In genomic region chr10:61072324-61072723, GRCm38 (mm10) we compare ENCODE assay signal across 8 mouse cellular contexts. TPM values are rescaled to one million over a fixed set of nuclear protein-coding genes. Genes with fewer than 3 reads are reported as not detected.
DNase-seq lines count a peak whose midpoint lies in the region; ATAC-seq and TF ChIP-seq lines count a peak whose summit lies in the region.

No protein-coding gene starts in this region.

- no peak for TF ChIP-seq POLR2A in kidney, adult 2 months (IDR thresholded peaks at IDR 0.05; ENCODE audit: low read depth, low read length)

- H3K9me3 ChIP-seq in kidney, embryonic 15.5 days (replicated peaks) = no peaks in the 10 kb centered on the region
- no peaks in the 10 kb centered on the region for H3K9me3 ChIP-seq in liver, embryonic 13.5 days (replicated peaks)

- no peak overlapping the region for H3K27ac ChIP-seq in kidney, adult 2 months (ENCODE audit: insufficient read depth, low read depth, low read length)
- no peak overlapping the region for H3K27ac ChIP-seq in kidney, embryonic 15.5 days
- no peak overlapping the region for H3K27ac ChIP-seq in liver, embryonic 13.5 days

- WGBS in kidney, adult 2 months = 15% methylated on average over 16 of the region's 16 CpGs
- 11% methylated on average over 16 of the region's 16 CpGs for WGBS in kidney, embryonic 15.5 days
- WGBS in liver, embryonic 13.5 days (ENCODE audit: insufficient replicate concordance) = 11% methylated on average over 16 of the region's 16 CpGs

- H3K4me2 ChIP-seq in kidney, embryonic 15.5 days = no peak overlapping the region
- no peak overlapping the region for H3K4me2 ChIP-seq in liver, embryonic 13.5 days

- H3K9ac ChIP-seq in kidney, embryonic 15.5 days = no peak overlapping the region
- no peak overlapping the region for H3K9ac ChIP-seq in liver, embryonic 13.5 days

- TF ChIP-seq CTCF in kidney, adult 2 months (conservative IDR thresholded peaks at IDR 0.05; ENCODE audit: insufficient read depth, insufficient read length, low read depth, low read length) = peak; percentile 75

- H3K4me1 ChIP-seq in kidney, adult 2 months (ENCODE audit: control insufficient read depth, insufficient read depth, low read length) = no peaks in the 10 kb centered on the region
- H3K4me1 ChIP-seq in kidney, embryonic 15.5 days = peaks cover 21% of the 10 kb centered on the region
- H3K4me1 ChIP-seq in liver, embryonic 13.5 days (replicated peaks) = peaks cover 7% of the 10 kb centered on the region; the same call in 1 of the 2 replicates

- no peak for ATAC-seq in kidney, embryonic 15.5 days (replicated peaks; ENCODE audit: low FRiP score)
- no peak for ATAC-seq in liver, embryonic 13.5 days (ENCODE audit: low read depth)
- no peak for ATAC-seq in inflammation-experienced regulatory T-cells, adult 6 months

- no peak overlapping the region for H3K4me3 ChIP-seq in kidney, adult 2 months (ENCODE audit: insufficient read depth, low read depth, low read length)
- H3K4me3 ChIP-seq in kidney, embryonic 15.5 days (replicated peaks) = no peak overlapping the region
- no peak overlapping the region for H3K4me3 ChIP-seq in liver, embryonic 13.5 days (replicated peaks)

- no peaks in the 10 kb centered on the region for H3K27me3 ChIP-seq in kidney, adult 2 months (replicated peaks; ENCODE audit: control insufficient read depth, insufficient read depth, low read length)
- H3K27me3 ChIP-seq in kidney, embryonic 15.5 days = 0 out of 2 replicates have a peak, but pooled peaks cover 5% of the 10 kb centered on the region
- H3K27me3 ChIP-seq in liver, embryonic 13.5 days = peaks cover 8% of the 10 kb centered on the region; the same call in 1 of the 2 replicates

- DNase-seq in kidney, adult 2 months = peak; percentile 59
- DNase-seq in Muller cell, postnatal 12 days (ENCODE audit: inconsistent ontology term) = peak; percentile 33
- peak; percentile 45 to 76 for DNase-seq in cerebellum, adult 18-20 months
- DNase-seq in heart, postnatal 4 days = peak; percentile 78
- DNase-seq in liver, embryonic 13.5 days = peak; percentile 36
- peak; percentile 59 to 62 for DNase-seq in right cerebral cortex, adult 2 months (ENCODE audit: low spot score in 2 of 2)

- H3K36me3 ChIP-seq in kidney, adult 2 months (ENCODE audit: control insufficient read depth, insufficient read depth, low read length) = no peaks in the 10 kb centered on the region
- no peaks in the 10 kb centered on the region for H3K36me3 ChIP-seq in kidney, embryonic 15.5 days
- H3K36me3 ChIP-seq in liver, embryonic 13.5 days = no peaks in the 10 kb centered on the region

RNA-seq across cellular contexts. Expression of gene Pcbd1, which starts 16.8 kb away (rescaled TPM):
- polyA plus RNA-seq in kidney, adult 2 months (2012; rRNA removed) = 392 and 452 TPM in 2 replicates
- 144 and 153 TPM in 2 replicates for polyA plus RNA-seq in kidney, embryonic 15.5 days (2015; fragmentation: Nextera tagmentation; extraction: Ambion mirVana)
- 10 to 100 TPM; 20.8 to 21.8 TPM for total RNA-seq in heart, postnatal 4 days (2021)
- 134 and 148 TPM in 2 replicates for polyA plus RNA-seq in liver, embryonic 13.5 days (2015; fragmentation: Nextera tagmentation; extraction: Ambion mirVana)
- under 1 TPM in 2 of 3 experiments, not detected in 1; 0.59 to 0.82 TPM for polyA plus RNA-seq in inflammation-experienced regulatory T-cells, adult 6 months (2017; shearing (Covaris generic))

Comparison
In these comparisons a context has a peak if more than half of its experiments do, and no peak if none do; other contexts are left out.
1. RNA of gene Pcbd1, which starts 16.8 kb away (polyA plus RNA-seq): 392 to 452 TPM in kidney, adult 2 months, 144 to 153 TPM in kidney, embryonic 15.5 days and 134 to 148 TPM in liver, embryonic 13.5 days; 0.59 to 0.82 TPM in inflammation-experienced regulatory T-cells, adult 6 months; every median in the first group is over 10 times any median in the second.
2. Peak in every context shown above with its lines, with median percentiles within 50 percentile points of each other: DNase-seq.